Mouse (Mus musculus): ENCODE data around the gene Lekr1. TPM values are rescaled to one million over a fixed set of nuclear protein-coding genes. Genes with fewer than 3 reads are reported as not detected.

Gene Lekr1
- not detected in 2 replicates for total RNA-seq (2015; ENCODE audit: low replicate concordance)
- total RNA-seq (2017; ENCODE audit: low replicate concordance) = 1.0 and 5.4 TPM in 2 replicates

DNA sequence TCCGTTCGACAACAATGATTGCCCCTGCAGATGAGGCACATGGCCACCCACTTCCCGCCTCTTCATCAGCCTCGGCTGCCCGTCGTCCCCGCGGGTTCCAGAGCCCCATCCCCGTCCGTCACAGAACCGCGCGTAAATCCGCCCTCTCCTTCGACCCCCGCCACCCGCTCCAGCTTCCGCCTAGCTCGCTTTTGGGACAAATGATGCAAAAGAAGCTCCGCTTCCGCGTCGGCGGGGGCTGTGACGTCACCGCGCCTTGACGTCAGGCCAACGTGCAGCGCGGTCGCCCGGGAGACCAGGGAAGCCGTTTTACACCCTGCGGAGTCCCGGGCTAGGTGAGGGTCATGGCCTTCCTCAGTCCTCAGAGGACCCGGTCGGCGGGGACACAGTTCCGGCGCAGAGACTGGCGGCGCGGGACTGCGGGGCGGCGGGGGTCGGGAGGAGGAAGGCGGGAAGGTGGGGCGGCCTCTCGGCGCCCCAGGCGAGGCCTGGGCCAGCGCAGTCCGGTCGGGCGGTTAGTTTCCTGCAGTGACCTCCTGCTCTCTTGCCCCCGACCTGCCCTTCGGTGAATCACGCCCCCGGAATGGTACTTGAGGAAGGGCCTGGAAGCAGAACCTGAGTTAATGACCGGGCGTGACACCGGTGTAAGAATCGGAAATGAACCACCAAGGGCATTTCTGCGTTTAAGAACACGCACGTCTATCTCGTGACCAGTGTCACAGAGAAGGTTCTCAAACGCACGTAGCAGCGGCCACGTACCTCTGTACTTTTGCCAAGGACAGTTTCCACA is at the start of gene Lekr1:
TSS of gene Lekr1 (plus strand) at position 252 of the 790 bp plus-strand sequence.
- ATAC-seq (replicated peaks; ENCODE audit: low FRiP score, poor library complexity, severe bottlenecking) = peak; percentile 78

DNA sequence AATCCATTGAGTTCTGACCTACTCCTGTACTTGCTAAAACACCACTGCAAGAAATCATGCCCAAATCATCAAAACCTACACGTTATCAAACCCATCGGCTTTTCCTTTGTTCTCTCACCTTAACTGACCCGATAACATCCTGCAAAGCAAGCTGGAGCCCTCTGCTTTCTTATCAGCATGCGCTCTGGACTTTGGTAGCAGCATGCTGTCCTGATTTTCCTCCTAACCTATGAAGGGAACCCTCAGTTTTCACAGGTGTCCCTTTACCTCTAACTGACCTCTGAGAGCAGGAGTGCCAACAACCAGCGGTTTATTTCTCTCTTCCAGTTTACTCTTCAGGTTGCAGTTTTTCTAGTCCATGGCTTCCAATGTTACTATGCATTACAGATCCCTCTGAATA is 48.5 kb upstream of the Lekr1 start:
- no peak for ATAC-seq (replicated peaks; ENCODE audit: low FRiP score, poor library complexity, severe bottlenecking)

DNA sequence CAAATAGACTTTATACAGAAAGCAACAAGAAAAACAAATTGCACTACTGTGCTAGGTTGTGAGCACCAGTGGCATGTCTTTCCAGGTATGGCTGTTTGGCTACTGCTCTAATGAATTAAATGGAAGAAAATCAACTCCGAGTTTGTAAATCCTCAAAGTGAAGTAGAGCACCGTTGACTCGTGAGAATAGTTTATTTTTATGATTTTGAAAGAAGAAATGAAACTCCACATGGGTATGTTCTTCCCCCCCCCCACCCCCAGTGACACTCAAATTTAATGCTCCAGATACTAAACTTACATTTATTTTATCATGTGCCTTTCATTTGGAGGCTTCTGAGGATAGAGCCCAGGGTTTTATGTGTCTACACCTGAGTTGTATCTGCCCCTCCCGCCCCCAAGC is 46.7 kb upstream of the Lekr1 start:
- ATAC-seq (replicated peaks; ENCODE audit: low FRiP score, poor library complexity, severe bottlenecking) = no peak

DNA sequence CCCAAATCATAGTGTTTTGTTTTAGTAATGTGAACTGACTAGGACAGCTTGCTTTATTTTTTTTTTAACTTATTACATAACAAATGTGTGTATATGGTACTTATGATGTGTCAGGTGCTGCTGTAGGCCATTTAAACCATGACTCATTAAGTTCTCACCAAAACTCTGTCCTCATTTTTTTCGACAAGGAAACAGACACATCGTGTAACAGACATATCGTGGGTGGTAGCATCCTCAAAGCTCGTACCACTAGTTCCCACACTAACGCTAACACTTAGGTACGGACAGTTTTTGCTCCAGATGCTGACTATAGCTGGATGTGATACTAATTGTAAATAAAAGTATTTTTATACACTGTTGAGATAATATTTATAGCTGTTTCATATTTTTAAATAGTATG is 43.0 kb upstream of the Lekr1 start:
- ATAC-seq (replicated peaks; ENCODE audit: low FRiP score, poor library complexity, severe bottlenecking) = no peak

DNA sequence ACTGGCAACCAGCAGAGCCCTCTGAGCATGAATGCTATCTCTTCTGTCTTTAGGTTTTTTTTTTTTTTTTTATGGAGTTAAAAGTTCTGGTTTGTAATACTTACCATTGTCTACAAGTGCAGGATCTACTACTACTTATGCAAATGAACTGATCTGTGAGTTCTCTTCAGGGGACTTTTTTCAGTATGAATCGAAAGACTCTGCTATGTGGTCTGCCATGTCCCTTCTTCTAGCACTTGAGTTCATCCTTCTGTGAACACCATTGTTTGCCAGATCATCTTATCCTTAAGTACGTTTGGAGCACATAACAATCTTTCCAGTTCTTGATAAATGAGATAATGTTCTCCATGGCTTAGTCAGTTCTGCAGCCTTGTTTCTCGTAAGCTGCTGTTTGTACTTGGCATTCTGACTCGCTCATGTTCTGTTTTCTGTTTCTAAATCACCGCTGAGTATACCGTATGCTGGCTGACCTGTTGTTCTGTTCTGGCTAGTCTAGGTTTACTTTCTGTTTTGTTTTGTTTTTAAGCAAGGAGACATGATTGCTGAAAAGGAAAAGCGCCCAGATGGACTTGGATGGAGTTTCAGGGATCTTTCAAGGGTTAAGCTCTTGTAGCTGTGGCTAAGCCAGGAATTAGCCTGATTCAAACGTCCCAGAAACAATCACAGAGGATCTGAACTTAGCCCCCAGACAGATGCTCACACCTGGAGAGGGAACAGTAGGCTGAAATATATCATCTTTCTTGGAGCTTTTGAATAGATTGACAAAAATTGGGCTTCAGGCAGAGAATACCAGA is 40.3 kb upstream of the Lekr1 start:
- no peak for ATAC-seq (replicated peaks; ENCODE audit: low FRiP score, poor library complexity, severe bottlenecking)

DNA sequence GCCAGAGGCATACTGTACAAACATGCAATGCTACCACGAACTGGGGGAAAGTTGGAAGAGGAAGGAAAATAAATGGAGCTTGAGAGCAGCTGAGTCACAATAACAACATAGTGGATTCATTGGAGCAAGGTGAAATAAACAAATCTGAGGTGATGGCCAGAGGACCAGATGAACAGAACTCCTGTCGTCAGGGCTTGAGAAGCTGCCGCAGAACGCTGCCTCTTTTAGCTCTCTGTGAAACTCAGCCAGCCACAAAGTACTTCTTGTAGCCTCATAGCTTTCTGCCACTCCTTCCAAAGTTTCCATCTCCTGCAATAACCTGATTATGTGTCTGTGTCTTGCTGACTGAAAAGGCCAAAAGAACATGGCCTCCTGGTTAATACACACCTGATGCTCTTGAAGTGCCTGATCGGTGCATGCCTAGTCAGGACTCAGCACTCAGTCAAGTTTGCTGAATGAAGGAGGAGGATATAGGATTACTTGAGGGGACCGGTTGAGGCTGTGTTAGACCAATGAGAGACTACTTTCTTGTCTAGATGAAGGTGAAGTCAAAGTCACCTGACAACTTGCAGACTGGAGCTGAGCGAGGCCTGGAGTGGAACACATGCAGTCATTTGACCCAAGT is 39.6 kb upstream of the Lekr1 start:
- ATAC-seq (replicated peaks; ENCODE audit: low FRiP score, poor library complexity, severe bottlenecking) = no peak

DNA sequence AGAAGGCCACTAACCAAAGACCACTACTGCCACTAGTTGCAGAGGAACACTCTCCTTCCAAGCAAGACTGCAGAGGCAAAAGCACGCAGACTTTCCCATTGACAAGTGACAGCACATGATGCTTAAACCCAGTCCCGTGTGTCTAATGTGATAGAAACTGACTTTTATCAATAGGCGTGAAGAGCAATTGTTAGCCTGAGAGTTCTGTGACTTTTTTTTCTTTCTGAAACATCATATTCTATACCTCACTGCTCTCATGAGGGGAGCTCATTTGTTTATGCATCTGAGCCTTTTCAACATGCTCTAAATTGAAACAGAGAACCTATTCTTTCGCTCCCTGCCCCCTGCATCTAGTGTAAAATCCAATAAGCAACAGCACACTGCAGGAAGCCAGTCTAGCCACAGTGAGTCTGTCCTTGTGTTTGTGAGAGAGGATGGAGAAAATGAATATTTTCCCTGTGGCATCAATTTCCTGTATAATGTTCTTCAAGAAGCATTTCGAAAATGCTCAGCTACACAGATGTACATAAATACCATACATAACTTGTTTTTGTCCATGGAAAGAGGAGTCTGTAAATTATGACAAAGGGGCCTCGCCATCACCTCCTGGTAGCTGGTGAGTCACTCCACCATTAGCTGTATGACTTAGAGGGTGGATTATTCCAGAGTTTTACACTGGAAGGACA is 38.9 kb upstream of the Lekr1 start:
- ATAC-seq (replicated peaks; ENCODE audit: low FRiP score, poor library complexity, severe bottlenecking) = no peak

DNA sequence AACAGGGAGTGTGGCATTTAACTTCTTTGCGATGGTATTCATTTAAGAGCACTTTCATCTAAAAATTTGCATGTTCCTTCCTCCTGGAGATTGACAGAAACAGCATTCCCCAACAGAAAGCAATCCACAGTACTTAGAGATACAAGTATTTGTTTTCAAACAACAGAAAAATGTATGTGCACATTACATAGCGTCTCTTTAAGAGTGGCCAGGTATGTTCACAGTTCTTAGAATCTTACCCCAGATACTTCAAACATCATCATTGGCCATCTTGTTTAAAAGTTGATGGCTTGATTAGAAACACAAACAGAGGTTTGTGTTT is 38.4 kb upstream of the Lekr1 start:
- no peak for ATAC-seq (replicated peaks; ENCODE audit: low FRiP score, poor library complexity, severe bottlenecking)

DNA sequence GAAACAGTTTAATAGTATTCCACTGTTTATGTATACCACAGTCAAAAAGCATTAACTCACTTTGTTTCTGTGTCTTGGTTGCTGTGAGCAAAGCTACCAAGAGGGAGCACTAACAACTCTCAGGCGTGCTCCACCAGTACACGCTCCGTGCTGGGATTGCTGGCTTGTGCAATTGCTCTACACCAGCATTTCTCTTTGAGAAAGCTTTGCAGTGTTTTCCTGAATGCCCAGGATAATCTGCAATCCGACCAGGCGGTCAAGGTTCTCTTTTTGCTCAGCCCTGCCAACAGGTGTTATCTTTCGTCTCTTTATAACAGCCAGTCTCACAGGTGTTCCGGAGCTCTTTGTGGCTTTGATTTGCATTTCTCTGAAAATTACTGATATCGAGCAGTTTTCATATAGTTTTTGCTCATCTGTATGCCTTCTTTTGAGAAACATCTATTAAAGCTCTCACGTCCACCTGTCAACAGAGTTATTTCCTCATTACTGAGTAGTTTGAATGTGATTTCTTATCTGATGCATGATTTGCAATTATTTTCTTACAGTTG is 36.4 kb upstream of the Lekr1 start:
- no peak for ATAC-seq (replicated peaks; ENCODE audit: low FRiP score, poor library complexity, severe bottlenecking)

DNA sequence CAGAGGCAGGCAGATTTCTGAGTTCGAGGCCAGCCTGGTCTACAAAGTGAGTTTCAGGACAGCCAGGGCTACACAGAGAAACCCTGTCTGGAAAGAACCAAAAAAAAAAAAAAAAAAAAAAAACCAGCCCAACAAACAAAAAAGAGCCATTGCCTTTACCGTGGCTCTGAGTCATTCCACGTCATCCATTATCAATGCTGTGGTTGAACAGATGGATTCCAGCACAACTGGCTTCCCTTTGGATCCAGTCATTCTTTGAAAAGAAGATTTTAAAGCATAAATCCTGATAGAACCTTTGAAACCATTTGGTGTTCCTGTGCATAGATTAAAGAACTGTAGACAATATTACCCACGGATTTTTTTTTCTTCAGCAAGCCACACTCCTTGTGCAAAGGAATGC is 32.4 kb upstream of the Lekr1 start:
- no peak for ATAC-seq (replicated peaks; ENCODE audit: low FRiP score, poor library complexity, severe bottlenecking)

DNA sequence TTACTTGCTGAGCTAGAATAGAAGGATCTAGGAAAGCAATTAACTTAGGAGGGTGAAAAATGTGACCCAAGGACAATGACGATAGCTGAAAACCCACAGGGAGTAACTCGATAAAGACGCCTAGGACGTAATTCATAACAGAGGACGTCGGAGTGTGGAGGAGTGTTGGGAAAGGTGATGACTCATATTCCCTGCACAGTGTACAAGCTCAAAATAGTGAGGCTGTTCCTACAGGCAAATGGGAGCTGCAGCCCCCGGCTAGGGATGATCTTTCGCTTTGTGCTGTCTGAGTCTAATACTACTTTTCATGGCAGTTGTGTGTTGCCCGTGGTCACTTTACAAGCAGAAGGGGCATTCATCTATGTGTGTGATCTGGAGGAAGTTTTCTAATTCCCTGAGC is 30.0 kb upstream of the Lekr1 start:
- no peak for ATAC-seq (replicated peaks; ENCODE audit: low FRiP score, poor library complexity, severe bottlenecking)

DNA sequence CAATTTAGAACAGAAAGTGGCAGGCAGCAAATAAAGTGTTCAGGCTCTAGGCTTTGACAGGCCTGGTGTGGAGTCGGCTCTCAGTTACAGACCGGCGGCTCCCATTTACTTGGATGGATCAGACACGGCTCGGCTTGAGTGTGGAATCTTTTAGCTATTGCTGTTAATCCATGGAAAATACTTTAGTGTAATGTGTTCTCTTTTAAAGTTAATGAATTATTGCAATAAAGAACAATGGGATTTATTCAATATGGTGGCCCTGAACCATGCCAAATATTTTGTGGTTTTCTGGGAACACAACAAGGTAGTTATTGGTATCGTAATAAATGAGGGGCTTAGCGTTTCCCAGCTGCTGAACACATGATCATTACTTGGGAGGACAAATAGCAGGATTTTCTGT is 28.7 kb upstream of the Lekr1 start:
- no peak for ATAC-seq (replicated peaks; ENCODE audit: low FRiP score, poor library complexity, severe bottlenecking)

DNA sequence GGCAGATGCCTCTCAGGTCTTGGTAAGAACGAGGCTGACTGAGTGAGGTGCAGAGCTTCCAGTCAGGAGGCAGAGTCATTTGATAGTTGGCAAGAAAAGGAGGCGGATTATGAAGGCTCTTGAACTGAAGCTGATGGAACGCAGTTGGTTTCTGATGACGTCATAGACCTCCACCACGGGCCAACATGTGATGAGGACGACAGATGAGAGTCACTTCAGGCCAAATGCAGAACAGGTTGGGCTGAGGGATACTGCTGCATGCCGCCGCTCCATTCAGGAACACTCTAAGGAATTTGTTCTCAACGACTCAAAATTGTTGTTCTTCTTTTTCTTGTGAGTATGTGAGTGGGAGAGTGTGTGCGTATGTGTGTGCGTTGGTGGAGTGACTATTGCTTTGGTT is 27.1 kb upstream of the Lekr1 start:
- ATAC-seq (replicated peaks; ENCODE audit: low FRiP score, poor library complexity, severe bottlenecking) = no peak

DNA sequence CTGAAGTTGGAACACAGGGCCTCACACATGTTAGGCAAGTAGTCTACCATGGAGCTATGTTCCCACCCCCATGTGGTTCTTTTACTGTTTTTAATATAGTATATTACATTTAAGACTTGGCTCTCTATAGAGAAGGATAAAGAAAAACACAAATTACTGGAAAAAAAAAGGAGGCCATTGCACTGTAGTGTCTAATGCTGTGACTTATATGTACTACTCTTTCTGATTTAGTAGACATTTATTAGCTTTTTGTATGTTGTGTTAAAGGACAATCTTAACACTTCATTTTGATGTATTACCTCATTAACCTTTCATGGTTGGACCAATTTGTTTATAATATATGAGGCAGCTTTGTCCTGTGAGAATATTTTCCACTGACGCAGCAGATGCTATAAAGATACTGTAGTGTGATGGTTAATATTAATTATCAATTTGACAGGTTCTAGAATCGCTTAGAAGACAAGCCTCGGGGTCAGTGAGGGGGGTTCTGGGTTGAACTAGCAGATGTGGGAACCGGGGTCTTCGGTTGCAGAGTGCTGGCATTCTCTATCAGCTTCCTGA is 26.5 kb upstream of the Lekr1 start:
- no peak for ATAC-seq (replicated peaks; ENCODE audit: low FRiP score, poor library complexity, severe bottlenecking)

DNA sequence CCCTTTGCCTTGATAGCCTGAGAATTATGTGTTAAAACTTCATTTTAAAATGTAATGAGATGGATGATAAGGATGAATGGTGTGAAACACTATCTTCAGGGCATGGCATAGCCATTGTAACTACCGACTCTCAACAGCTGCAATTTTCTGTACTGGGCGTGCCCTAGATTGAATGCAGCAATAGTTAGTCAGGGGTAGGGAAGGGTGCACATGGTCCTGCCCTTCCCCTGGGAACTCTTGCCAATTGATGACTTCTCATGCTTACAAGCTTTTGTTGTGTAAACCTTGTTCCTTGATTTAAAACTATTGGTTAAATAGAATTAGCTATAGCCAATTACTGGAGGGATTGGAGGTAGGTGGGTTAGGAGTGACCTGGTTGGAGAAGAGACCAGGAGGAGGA is 23.1 kb upstream of the Lekr1 start:
- no peak for ATAC-seq (replicated peaks; ENCODE audit: low FRiP score, poor library complexity, severe bottlenecking)

DNA sequence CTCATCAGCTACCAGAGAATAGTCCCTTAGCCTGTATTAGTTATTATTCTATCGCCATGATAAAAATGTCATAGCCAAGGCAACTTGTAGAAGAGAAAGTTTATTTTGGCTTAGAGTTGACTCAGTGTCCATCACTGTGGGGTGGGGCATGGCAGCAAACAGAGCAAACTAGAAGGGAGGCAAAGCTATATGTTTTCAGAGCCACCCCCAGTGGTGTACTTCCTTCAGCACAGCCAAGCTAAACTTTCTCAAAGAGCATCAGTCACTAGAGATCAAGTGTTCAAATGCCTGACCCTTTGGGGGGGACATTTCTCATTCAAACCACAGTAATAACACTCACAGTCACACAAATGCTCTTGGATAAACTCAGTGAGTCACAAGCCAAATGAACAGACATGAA is 22.4 kb upstream of the Lekr1 start:
- ATAC-seq (replicated peaks; ENCODE audit: low FRiP score, poor library complexity, severe bottlenecking) = no peak

DNA sequence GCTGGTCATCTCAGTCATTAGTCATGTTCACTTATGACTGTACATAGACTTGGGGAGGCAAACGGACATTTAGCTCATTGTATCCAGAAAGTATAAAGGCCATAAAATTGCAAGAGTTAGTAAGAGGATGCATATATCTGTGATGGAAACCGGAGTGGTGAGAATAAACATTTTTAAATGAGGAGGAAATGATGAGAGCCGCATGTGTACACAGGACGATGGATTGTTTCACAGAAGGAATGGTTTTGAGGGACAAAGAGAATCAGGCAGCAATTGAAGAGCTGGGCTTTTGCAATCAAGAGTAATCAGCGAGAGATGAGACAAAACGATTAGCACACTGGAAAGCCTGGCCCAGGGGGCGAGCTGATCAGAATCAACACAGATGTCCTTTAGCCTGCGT is 18.4 kb upstream of the Lekr1 start:
- ATAC-seq (replicated peaks; ENCODE audit: low FRiP score, poor library complexity, severe bottlenecking) = no peak

DNA sequence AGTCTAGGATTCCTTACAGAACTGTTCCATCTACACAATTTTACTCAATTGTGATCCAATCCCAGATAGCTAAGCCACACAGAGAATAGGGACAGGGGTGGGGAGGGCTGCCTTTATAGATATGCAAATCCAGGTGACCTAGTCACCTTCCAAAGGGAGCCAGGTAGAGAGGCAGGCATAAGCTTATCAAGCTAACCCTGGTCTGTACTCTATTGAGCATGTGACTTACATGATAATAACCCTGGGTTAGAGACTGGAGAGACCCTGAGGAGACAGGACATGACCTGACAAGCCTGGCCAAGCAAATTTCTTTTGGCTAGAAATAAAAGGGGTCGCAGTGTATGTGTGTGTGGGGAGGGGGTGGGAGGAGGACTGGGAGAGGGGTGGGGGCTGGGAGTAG is 17.1 kb upstream of the Lekr1 start:
- no peak for ATAC-seq (replicated peaks; ENCODE audit: low FRiP score, poor library complexity, severe bottlenecking)

DNA sequence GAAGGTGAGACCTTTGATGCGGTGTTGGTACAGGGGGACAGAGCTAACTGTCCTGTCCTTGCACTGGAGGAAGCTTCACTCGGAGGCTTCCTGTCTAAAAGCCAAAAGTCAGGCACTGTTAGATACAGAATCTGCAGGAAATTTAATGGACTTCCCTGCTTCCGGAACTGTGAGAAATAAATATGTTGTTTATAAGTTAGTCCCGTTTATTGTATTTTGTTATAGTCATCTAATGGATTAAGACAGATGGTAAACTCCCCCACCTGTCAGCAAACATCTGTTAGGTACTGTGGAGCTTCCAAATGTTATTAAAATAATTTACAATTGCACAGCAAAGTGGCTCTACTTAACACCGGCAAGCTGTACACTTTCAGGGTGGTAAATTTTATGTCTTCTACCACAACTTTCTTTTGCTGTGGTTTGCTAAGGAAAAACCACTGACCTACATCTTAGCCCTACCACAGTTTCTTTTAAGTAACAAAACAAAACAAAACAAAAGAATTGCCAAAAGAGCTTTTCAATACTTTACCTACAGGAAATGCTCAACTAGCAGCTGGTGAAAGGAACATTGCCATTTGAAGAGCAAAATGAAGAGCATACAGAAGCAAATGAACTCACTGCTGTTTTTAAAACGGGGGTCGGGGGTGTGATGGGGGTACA is 15.7 kb upstream of the Lekr1 start:
- ATAC-seq (replicated peaks; ENCODE audit: low FRiP score, poor library complexity, severe bottlenecking) = no peak
